Mouse (Mus musculus) gastrocnemius, postnatal 10 days (tissue): ENCODE results near the gene Cep41. TPM values are rescaled to one million over a fixed set of nuclear protein-coding genes. Genes with fewer than 3 reads are reported as not detected.

Experiments used
- DNase-seq: peaks from one replicate; pipeline ENCODE4 v3.0.0; 2021; ENCODE audit warnings: mixed read lengths
- total RNA-seq, 2 experiments: library from RNA; stranded (reverse); gene quantifications; 2 replicates each; pipeline ENCODE4 v1.2.3; 2021

Cep41 gene
- total RNA-seq, 2 experiments from 2014 or later = 3.4 to 3.7 TPM

- DNase-seq = peak; percentile 72
These were observed 19.6 kb downstream of the Cep41 start for GRCm38 (mm10) chr6:30673764-30674561.

GRCm38 (mm10) chr6:30671696-30672095 lies 21.9 kb downstream of the Cep41 start:
- no peak for DNase-seq

- DNase-seq = no peak
These were observed 26.0 kb downstream of the Cep41 start for GRCm38 (mm10) chr6:30667585-30667984.

- no peak for DNase-seq
These were observed 27.5 kb downstream of the Cep41 start for GRCm38 (mm10) chr6:30666043-30666442.

- DNase-seq = no peak
These were observed 28.3 kb downstream of the Cep41 start for GRCm38 (mm10) chr6:30665296-30665695.

GRCm38 (mm10) chr6:30664776-30665175 lies 28.8 kb downstream of the Cep41 start:
- DNase-seq = no peak

GRCm38 (mm10) chr6:30658619-30659018 lies 34.9 kb downstream of the Cep41 start:
- no peak for DNase-seq

GRCm38 (mm10) chr6:30657279-30657678 lies 36.3 kb downstream of the Cep41 start:
- DNase-seq = no peak

GRCm38 (mm10) chr6:30654932-30655331 lies 38.6 kb downstream of the Cep41 start:
- no peak for DNase-seq

- no peak for DNase-seq
These were observed 39.1 kb downstream of the Cep41 start for GRCm38 (mm10) chr6:30654402-30654859.

GRCm38 (mm10) chr6:30653518-30653917 lies 40.0 kb downstream of the Cep41 start:
- DNase-seq = no peak

- DNase-seq = no peak
These were observed 40.9 kb downstream of the Cep41 start for GRCm38 (mm10) chr6:30652425-30653188.

GRCm38 (mm10) chr6:30649651-30650296 lies 43.8 kb downstream of the Cep41 start:
- peak; percentile 63 for DNase-seq

GRCm38 (mm10) chr6:30645379-30645778 lies 48.2 kb downstream of the Cep41 start:
- DNase-seq = no peak

- DNase-seq = no peak
These were observed 49.1 kb downstream of the Cep41 start for GRCm38 (mm10) chr6:30644462-30644861.

- no peak for DNase-seq
These were observed 49.7 kb downstream of the Cep41 start for GRCm38 (mm10) chr6:30643694-30644460.

- no peak for DNase-seq
These were observed 54.8 kb downstream of the Cep41 start, which contains the start of gene Cpa1 for GRCm38 (mm10) chr6:30638674-30639268. TSS of gene Cpa1 (plus strand) at chr6:30639218.

GRCm38 (mm10) chr6:30636186-30636842 lies 57.2 kb downstream of the Cep41 start:
- no peak for DNase-seq

- DNase-seq = no peak
These were observed 58.1 kb downstream of the Cep41 start for GRCm38 (mm10) chr6:30635361-30635862.

GRCm38 (mm10) chr6:30629989-30630388 lies 63.6 kb downstream of the Cep41 start:
- no peak for DNase-seq

GRCm38 (mm10) chr6:30628152-30628551 lies 65.4 kb downstream of the Cep41 start:
- DNase-seq = no peak
